Mouse (Mus musculus) heart, adult 2 months (tissue): ENCODE data around the gene Apol10b. TPM values are rescaled to one million over a fixed set of nuclear protein-coding genes. Genes with fewer than 3 reads are reported as not detected.
"Not testable (repeated sequence)": the region's sequence is repeated elsewhere in the genome, so short reads cannot be mapped to it uniquely, and the experiment has no call there.

ENCODE experiments used
- DNase-seq, 2 experiments: peaks; one replicate each; pipeline ENCODE4 v3.0.0; 2021
- H3K27ac ChIP-seq: fragments of 200-600 bp; 2 replicates; pipeline ENCODE4 v1.8.1; 2022
- H3K27me3 ChIP-seq: fragments of 200-500 bp; 2 replicates; pipeline ENCODE4 v1.6.1; 2012; ENCODE audit warnings: mild to moderate bottlenecking, low read length, inconsistent platforms, mixed read lengths; ENCODE audit not compliant: control insufficient read depth, insufficient read depth
- H3K36me3 ChIP-seq: fragments of 200-500 bp; 2 replicates; pipeline ENCODE4 v1.6.1; 2012; ENCODE audit warnings: low read length, inconsistent platforms; ENCODE audit not compliant: control insufficient read depth, insufficient read depth
- H3K4me1 ChIP-seq: fragments of 200-500 bp; 2 replicates; pipeline ENCODE4 v1.6.1; 2011; ENCODE audit warnings: low read length; ENCODE audit not compliant: control insufficient read depth, insufficient read depth
- H3K4me3 ChIP-seq: fragments of 200-600 bp; 2 replicates; pipeline ENCODE4 v1.8.1; 2022
- H3K79me2 ChIP-seq: fragments of 200-500 bp; replicated peaks from 2 replicates; pipeline ENCODE4 v1.6.1; 2012; ENCODE audit warnings: mild to moderate bottlenecking, inconsistent platforms, low read length, moderate library complexity, mixed read lengths; ENCODE audit not compliant: control insufficient read depth, insufficient read depth
- H3K9ac ChIP-seq: fragments of 200-500 bp; 2 replicates; pipeline ENCODE4 v1.6.1; 2012; ENCODE audit warnings: low read depth, mild to moderate bottlenecking, control low read depth, inconsistent platforms, low read length, mixed read lengths
- CTCF ChIP-seq: fragments of 200-600 bp; IDR thresholded peaks from 2 replicates; pipeline ENCODE4 v1.8.1; 2022; ENCODE audit warnings: antibody characterized with exemption, mild to moderate bottlenecking, moderate library complexity
- EP300 ChIP-seq: fragments of 200-500 bp; IDR thresholded peaks from 2 replicates; pipeline ENCODE4 v1.6.1; 2011; ENCODE audit warnings: low read depth, low read length, control low read depth; ENCODE audit not compliant: insufficient read depth
- POLR2A ChIP-seq: fragments of 200-500 bp; IDR thresholded peaks from 2 replicates; pipeline ENCODE4 v1.6.1; 2011; ENCODE audit warnings: mild to moderate bottlenecking, low read depth, low read length, control low read depth; ENCODE audit not compliant: insufficient read depth
- WGBS: fragments of 180-500 bp; shearing (Covaris S2); methylation state at CpG from one replicate; pipeline ENCODE4 v1.1.7; 2018; 5-methylcytosine and 5-hydroxymethylcytosine counted together
- intact Hi-C: fragments of 180-260 bp; cut with DNase I; formaldehyde crosslinking; loops from one replicate; pipeline ENCODE4 v1.15.1; 2025
- long read RNA-seq: library from polyadenylated mRNA; stranded (forward); transcript quantifications from one replicate; pipeline ENCODE4 v2.0.0, GENCODE M21; 2021
- polyA plus RNA-seq: library from polyadenylated mRNA; depleted of rRNA; stranded (reverse); fragments of >200 nt; gene quantifications from 2 replicates; pipeline ENCODE4 v1.2.3, GENCODE M21; 2012; rRNA removed
- total RNA-seq, 2 experiments: library from RNA; stranded (reverse); gene quantifications; 2 replicates each; pipeline ENCODE4 v1.2.3; 2021

Gene Apol10b
- 1 to 10 TPM; 1.3 to 3.0 TPM for total RNA-seq
- 1.9 and 2.8 TPM in 2 replicates for polyA plus RNA-seq
- long read RNA-seq = 0 reads

- TF ChIP-seq CTCF (no peak), POLR2A (no peak), EP300 (no peak)
- no peaks in the 10 kb centered on the region for H3K27me3 ChIP-seq
- no peaks in the 10 kb centered on the region for H3K79me2 ChIP-seq
- DNase-seq = no peak
- H3K27ac ChIP-seq = peak within 1 kb of the TSS; percentile 64
- intact Hi-C loops = no loop called here
- no peak within 1 kb of the TSS for H3K4me3 ChIP-seq
- peaks cover 2% of the 10 kb centered on the region for H3K36me3 ChIP-seq
- 29% methylated on average over 5 of the region's 5 CpGs for WGBS
- H3K9ac ChIP-seq = peak within 1 kb of the TSS; percentile 41; the same call in 1 of the 2 replicates
- peaks cover 20% of the 10 kb centered on the region for H3K4me1 ChIP-seq
These were observed at the start of gene Apol10b for GRCm38 (mm10) chr15:77595961-77596360. TSS of gene Apol10b (minus strand) at chr15:77596125.

DNA sequence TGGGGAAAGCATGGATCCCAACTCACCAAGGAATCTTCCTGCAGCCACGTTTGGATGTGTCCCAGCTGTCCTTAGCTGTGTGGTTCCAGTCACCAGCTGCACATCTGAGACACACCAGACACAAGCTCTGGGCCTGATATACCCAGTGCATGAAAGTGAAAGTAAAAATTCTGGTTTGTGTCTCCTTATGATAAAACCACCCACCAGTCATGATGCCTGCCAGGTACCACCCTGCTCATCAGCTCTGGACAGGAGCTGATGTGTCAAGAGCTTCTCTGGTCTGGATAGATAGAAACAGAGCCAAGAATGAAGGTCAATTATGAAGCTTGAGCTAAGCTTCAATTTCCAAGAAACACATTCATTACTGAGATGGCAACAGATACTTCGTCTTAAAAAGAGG, 47.3 kb upstream of the Apol10b start, which contains the start of gene Apol11b:
Gene Apol11b (minus strand): TSS at position 111 of the 400 bp plus-strand sequence.
- H3K79me2 ChIP-seq = not testable (repeated sequence)

DNA sequence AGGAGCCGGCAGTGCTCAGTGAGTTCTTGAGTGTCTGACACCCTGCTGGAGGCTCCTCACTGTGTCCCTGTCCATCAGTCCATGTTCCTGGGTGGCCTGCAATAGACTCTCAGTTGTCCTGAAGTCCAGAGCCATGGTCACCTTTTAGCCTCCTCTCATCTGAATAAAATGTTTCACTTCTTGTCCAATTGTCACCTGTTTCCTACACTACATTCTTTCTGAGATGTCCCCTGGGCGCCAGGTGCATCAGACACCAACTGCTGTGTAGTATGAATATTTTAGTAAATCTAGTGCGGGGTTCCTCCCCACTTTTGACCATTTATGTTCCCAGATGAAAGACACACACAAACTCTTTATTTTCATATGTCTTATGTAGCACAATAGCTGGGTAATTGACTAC, 33.9 kb upstream of the Apol10b start:
- not testable (repeated sequence) for H3K4me3 ChIP-seq, DNase-seq, H3K27ac ChIP-seq, H3K27me3 ChIP-seq, H3K79me2 ChIP-seq, H3K4me1 ChIP-seq, H3K36me3 ChIP-seq, H3K9ac ChIP-seq
- WGBS = 67% methylated on average over 3 of the region's 3 CpGs
- intact Hi-C loops = loop anchor here (2.0 to 10.0 kb wide), 2 partner anchors 55 to 107 kb away; no protein-coding TSS in a partner anchor

More for the DNA sequence above, 47.3 kb upstream of the Apol10b start, which contains the start of gene Apol11b:
- H3K4me3 ChIP-seq, H3K4me1 ChIP-seq, H3K27me3 ChIP-seq, H3K36me3 ChIP-seq, intact Hi-C loops, H3K9ac ChIP-seq, H3K27ac ChIP-seq, DNase-seq: not testable (repeated sequence)
- WGBS = 54% methylated on average over 2 of the region's 2 CpGs

GRCm38 (mm10) chr15:77628647-77629046, 32.7 kb upstream of the Apol10b start:
- H3K36me3 ChIP-seq, H3K79me2 ChIP-seq, H3K27ac ChIP-seq, DNase-seq, H3K4me1 ChIP-seq, H3K27me3 ChIP-seq, H3K4me3 ChIP-seq, H3K9ac ChIP-seq: not testable (repeated sequence)
- TF ChIP-seq CTCF = peak; percentile 49
- intact Hi-C loops = loop anchor here (10.0 kb wide), 1 partner anchor 54 kb away; no protein-coding TSS in a partner anchor
- WGBS = 62% methylated on average over 9 of the region's 9 CpGs

DNA sequence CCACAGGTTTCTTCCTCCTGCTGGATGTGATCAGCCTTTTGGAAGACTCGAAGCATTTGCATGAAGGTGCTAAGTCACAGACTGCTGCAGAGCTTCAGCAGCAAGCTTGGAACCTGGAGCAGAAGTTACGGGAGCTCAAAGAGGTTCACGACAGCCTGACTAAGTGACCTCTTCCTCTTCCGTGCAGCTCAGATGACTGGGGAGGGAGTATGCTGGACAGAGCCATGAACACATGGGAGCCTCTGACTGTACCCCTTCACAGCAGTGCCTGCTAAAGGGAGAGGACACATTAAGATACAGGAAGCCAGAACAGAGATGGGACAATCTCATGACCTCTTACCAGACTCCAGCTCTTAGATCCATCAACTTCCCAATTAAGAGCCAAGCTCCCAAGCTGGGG, 30.5 kb upstream of the Apol10b start:
- WGBS = 73% methylated on average over 4 of the region's 4 CpGs
- H3K27ac ChIP-seq, H3K9ac ChIP-seq, DNase-seq, H3K27me3 ChIP-seq, H3K36me3 ChIP-seq, H3K4me3 ChIP-seq, H3K4me1 ChIP-seq, H3K79me2 ChIP-seq: not testable (repeated sequence)
- intact Hi-C loops = loop anchor here (10.0 kb wide), 1 partner anchor 52 kb away; no protein-coding TSS in a partner anchor

- TF ChIP-seq CTCF (no peak), EP300 (no peak), POLR2A (no peak)
- Histone ChIP-seq H3K9ac (no peak overlapping the region), H3K36me3 (no peaks in the 10 kb centered on the region), H3K27me3 (no peaks in the 10 kb centered on the region), H3K4me1 (no peaks in the 10 kb centered on the region; the same call in 1 of the 2 replicates), H3K4me3 (no peak overlapping the region), H3K27ac (no peak overlapping the region), H3K79me2 (no peaks in the 10 kb centered on the region)
- intact Hi-C loops = loop anchor here (10.0 kb wide), 1 partner anchor 50 kb away; no protein-coding TSS in a partner anchor
- DNase-seq = no peak
- WGBS = 92% methylated on average over 1 of the region's 1 CpGs
These were observed 28.8 kb upstream of the Apol10b start for GRCm38 (mm10) chr15:77624710-77625109.

- Histone ChIP-seq H3K9ac (no peak overlapping the region), H3K4me1 (no peaks in the 10 kb centered on the region; the same call in none of the 2 replicates), H3K79me2 (no peaks in the 10 kb centered on the region), H3K27ac (no peak overlapping the region), H3K27me3 (no peaks in the 10 kb centered on the region), H3K4me3 (no peak overlapping the region), H3K36me3 (no peaks in the 10 kb centered on the region)
- intact Hi-C loops = no loop called here
- no peak for DNase-seq
- 55% methylated on average over 3 of the region's 3 CpGs for WGBS
- TF ChIP-seq POLR2A (peak; percentile 34; the same call in 1 of the 2 replicates), CTCF (no peak), EP300 (peak; percentile 58; the same call in 1 of the 2 replicates)
These were observed 10.1 kb upstream of the Apol10b start for GRCm38 (mm10) chr15:77606069-77606468.
